Mouse (Mus musculus): ENCODE results near the gene Csf1. TPM values are rescaled to one million over a fixed set of nuclear protein-coding genes. Genes with fewer than 3 reads are reported as not detected.

Gene Csf1
- polyA plus RNA-seq (2014; fragmentation: Nextera tagmentation; extraction: Ambion mirVana) = 10.7 TPM in 2 replicates

DNA sequence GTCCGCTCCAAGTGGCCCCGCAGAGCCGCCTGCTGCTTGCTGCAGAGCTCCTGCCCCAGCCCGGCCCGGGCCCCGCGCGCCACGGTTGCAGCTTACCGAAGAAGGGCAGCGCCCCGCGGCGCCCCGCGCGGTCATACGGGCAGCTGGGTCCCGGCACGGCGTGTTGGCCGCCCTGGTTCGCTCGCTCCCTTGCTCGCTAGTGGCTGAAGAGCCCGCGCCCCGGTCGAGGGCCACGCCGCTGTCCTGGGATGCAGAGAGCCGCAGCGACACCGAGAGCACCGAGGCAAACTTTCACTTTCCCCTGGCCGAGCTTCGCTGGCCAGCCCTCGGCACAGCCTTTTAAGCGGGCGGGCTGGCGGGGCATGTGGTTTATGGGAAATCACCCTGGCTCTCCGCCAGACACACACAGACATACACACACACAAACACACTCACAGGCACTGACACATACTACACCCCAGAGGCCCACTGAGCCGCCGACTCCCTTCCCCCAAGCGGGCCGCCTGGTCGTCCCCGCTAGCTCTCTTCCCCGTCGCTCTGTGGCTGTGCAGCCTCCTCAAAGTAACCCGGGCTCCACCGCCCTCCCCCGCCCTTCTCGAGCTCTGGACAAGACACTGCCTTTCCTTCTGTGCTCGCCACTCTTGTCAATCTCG, at the start of gene Csf1:
Csf1 (minus strand) TSS at position 541 of the 653 bp plus-strand sequence.
- peak; percentile 65 for ATAC-seq (replicated peaks; ENCODE audit: low FRiP score)
- Histone ChIP-seq H3K27me3 (replicated peaks; ENCODE audit: control insufficient read depth, insufficient read depth, low read length) (peaks cover 28% of the 10 kb centered on the region), H3K27ac (ENCODE audit: low read depth, low read length) (peak within 1 kb of the TSS; percentile 75), H3K4me3 (ENCODE audit: low read depth, low read length) (peak within 1 kb of the TSS; percentile 76), H3K4me2 (peak within 1 kb of the TSS; percentile 89), H3K4me1 (replicated peaks; ENCODE audit: control insufficient read depth, insufficient read depth, low read length) (peaks cover 18% of the 10 kb centered on the region), H3K9me3 (ENCODE audit: control insufficient read depth, low read length) (no peaks in the 10 kb centered on the region), H3K36me3 (ENCODE audit: control insufficient read depth, insufficient read depth, low read length) (no peaks in the 10 kb centered on the region; the same call in 1 of the 2 replicates), H3K9ac (ENCODE audit: low read depth, low read length) (peak within 1 kb of the TSS; percentile 75)
- under 1% methylated on average over 56 of the region's 56 CpGs for WGBS
- DNase-seq (ENCODE audit: low spot score) = peak; percentile 76

DNA sequence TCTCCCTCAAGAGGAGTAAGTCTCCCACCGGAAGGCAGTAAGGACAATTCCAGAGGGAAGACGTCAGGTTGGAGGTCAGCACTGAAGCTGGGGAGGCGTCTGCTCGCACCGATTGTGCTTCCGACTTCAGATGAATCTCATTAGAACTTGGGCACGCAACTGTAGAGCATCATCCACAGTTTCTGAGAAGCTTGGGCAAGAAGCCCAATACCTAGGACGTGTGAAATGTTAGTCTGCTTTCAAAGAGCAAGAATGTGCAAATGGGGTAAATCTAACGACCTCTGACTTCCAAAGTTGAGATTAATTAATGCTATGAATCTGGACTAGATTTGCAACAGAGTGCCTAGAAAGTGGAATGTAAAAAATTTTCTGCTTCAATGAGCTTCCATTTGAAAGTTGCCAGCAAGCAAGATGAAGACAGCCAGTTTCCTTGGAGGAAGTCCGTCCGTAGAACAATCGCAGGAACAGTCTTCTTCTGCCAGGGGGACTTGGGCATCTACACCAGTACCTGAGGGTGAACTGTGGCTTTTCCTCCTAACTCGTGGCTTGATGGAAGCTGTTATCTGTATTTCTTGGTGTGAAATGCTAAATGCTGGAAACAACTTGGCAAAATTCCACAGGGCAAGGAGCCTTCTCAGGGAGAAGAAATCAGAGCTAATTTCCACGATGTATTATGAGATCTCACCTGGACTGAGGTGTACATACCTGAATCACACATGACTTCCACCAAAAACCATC, 47.9 kb upstream of the Csf1 start:
- Histone ChIP-seq H3K27me3 (replicated peaks; ENCODE audit: control insufficient read depth, insufficient read depth, low read length) (no peaks in the 10 kb centered on the region), H3K9ac (ENCODE audit: low read depth, low read length) (no peak overlapping the region), H3K4me3 (ENCODE audit: low read depth, low read length) (no peak overlapping the region), H3K27ac (ENCODE audit: low read depth, low read length) (no peak overlapping the region), H3K4me1 (replicated peaks; ENCODE audit: control insufficient read depth, insufficient read depth, low read length) (no peaks in the 10 kb centered on the region), H3K36me3 (ENCODE audit: control insufficient read depth, insufficient read depth, low read length) (no peaks in the 10 kb centered on the region), H3K9me3 (ENCODE audit: control insufficient read depth, low read length) (no peaks in the 10 kb centered on the region), H3K4me2 (no peak overlapping the region)
- ATAC-seq (replicated peaks; ENCODE audit: low FRiP score) (no peak), DNase-seq (ENCODE audit: low spot score) (no peak)
- WGBS = 57% methylated on average over 14 of the region's 14 CpGs

DNA sequence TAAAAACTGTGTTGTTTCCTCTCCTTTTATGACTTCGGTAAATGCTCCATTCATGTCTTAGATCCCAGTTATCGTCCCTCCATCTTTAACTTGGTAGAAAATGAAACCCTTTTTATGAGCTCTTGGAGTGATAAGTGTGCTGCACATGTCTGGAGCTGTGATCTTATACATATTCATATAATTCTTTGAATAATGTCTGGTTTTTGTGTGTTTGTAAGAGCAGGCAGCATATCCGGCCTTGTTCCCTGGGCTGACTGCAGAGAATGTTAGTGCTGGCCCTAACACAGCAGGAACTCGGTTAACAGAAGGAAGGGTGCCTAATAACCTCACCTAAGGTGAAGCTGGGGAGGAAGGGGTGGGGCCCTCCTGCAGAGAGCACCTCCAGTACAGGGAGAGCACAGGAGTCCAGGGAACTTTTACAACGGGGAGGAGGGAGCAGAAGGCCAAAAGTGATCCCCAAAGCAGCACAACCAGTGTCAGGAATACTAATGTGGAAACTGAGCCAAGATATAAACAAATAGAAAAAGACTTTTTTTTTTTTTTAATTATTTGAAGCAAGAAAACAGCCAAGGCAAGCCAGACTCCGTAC, 47.2 kb upstream of the Csf1 start:
- Histone ChIP-seq H3K27me3 (replicated peaks; ENCODE audit: control insufficient read depth, insufficient read depth, low read length) (no peaks in the 10 kb centered on the region), H3K4me1 (replicated peaks; ENCODE audit: control insufficient read depth, insufficient read depth, low read length) (no peaks in the 10 kb centered on the region), H3K9me3 (ENCODE audit: control insufficient read depth, low read length) (no peaks in the 10 kb centered on the region), H3K4me2 (no peak overlapping the region), H3K36me3 (ENCODE audit: control insufficient read depth, insufficient read depth, low read length) (no peaks in the 10 kb centered on the region), H3K9ac (ENCODE audit: low read depth, low read length) (no peak overlapping the region), H3K27ac (ENCODE audit: low read depth, low read length) (no peak overlapping the region), H3K4me3 (ENCODE audit: low read depth, low read length) (no peak overlapping the region)
- WGBS = 56% methylated on average over 6 of the region's 6 CpGs
- DNase-seq (ENCODE audit: low spot score) = no peak
- ATAC-seq (replicated peaks; ENCODE audit: low FRiP score) = no peak

GRCm38 (mm10) chr3:107806916-107807315, 46.6 kb upstream of the Csf1 start:
- Histone ChIP-seq H3K27ac (ENCODE audit: low read depth, low read length) (no peak overlapping the region), H3K4me1 (replicated peaks; ENCODE audit: control insufficient read depth, insufficient read depth, low read length) (peaks cover 3% of the 10 kb centered on the region; the same call in 1 of the 2 replicates), H3K9ac (ENCODE audit: low read depth, low read length) (no peak overlapping the region), H3K27me3 (replicated peaks; ENCODE audit: control insufficient read depth, insufficient read depth, low read length) (no peaks in the 10 kb centered on the region), H3K4me3 (ENCODE audit: low read depth, low read length) (no peak overlapping the region), H3K4me2 (no peak overlapping the region), H3K9me3 (ENCODE audit: control insufficient read depth, low read length) (no peaks in the 10 kb centered on the region), H3K36me3 (ENCODE audit: control insufficient read depth, insufficient read depth, low read length) (no peaks in the 10 kb centered on the region)
- ATAC-seq (replicated peaks; ENCODE audit: low FRiP score) = no peak
- 82% methylated on average over 1 of the region's 1 CpGs for WGBS
- DNase-seq (ENCODE audit: low spot score) = no peak

DNA sequence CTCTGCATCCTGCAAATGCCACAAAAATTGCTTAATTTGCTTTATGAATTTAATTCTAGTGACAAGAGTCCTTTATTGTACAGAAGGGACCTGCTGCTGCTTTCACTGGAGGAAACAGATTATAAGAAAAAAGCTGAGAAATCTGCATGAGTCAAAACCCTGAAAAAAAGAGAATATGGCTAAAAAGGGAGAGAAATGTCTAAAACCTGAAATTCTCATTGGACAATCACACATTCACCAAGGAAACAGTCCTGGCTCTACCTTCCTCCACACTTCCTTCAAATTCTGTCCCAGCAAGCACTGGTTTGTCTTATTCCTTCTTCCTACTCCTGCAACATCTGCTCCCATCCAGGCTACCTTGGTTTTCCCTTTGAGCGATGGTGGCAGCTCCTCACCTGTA, 44.5 kb upstream of the Csf1 start:
- Histone ChIP-seq H3K27ac (ENCODE audit: low read depth, low read length) (no peak overlapping the region), H3K9ac (ENCODE audit: low read depth, low read length) (no peak overlapping the region), H3K4me1 (replicated peaks; ENCODE audit: control insufficient read depth, insufficient read depth, low read length) (peaks cover 4% of the 10 kb centered on the region; the same call in 1 of the 2 replicates), H3K27me3 (replicated peaks; ENCODE audit: control insufficient read depth, insufficient read depth, low read length) (no peaks in the 10 kb centered on the region), H3K4me2 (no peak overlapping the region), H3K9me3 (ENCODE audit: control insufficient read depth, low read length) (no peaks in the 10 kb centered on the region), H3K36me3 (ENCODE audit: control insufficient read depth, insufficient read depth, low read length) (no peaks in the 10 kb centered on the region), H3K4me3 (ENCODE audit: low read depth, low read length) (no peak overlapping the region)
- ATAC-seq (replicated peaks; ENCODE audit: low FRiP score) = no peak
- 79% methylated on average over 1 of the region's 1 CpGs for WGBS
- no peak for DNase-seq (ENCODE audit: low spot score)

- Histone ChIP-seq H3K4me3 (ENCODE audit: low read depth, low read length) (no peak overlapping the region), H3K4me2 (no peak overlapping the region), H3K4me1 (replicated peaks; ENCODE audit: control insufficient read depth, insufficient read depth, low read length) (peaks cover 4% of the 10 kb centered on the region; the same call in 1 of the 2 replicates), H3K9ac (ENCODE audit: low read depth, low read length) (no peak overlapping the region), H3K27me3 (replicated peaks; ENCODE audit: control insufficient read depth, insufficient read depth, low read length) (no peaks in the 10 kb centered on the region), H3K27ac (ENCODE audit: low read depth, low read length) (peak overlapping the region; percentile 43), H3K36me3 (ENCODE audit: control insufficient read depth, insufficient read depth, low read length) (no peaks in the 10 kb centered on the region), H3K9me3 (ENCODE audit: control insufficient read depth, low read length) (no peaks in the 10 kb centered on the region)
- WGBS = 70% methylated on average over 8 of the region's 8 CpGs
- ATAC-seq (replicated peaks; ENCODE audit: low FRiP score) (no peak), DNase-seq (ENCODE audit: low spot score) (no peak)
These were observed 42.1 kb upstream of the Csf1 start for GRCm38 (mm10) chr3:107802185-107802946.

DNA sequence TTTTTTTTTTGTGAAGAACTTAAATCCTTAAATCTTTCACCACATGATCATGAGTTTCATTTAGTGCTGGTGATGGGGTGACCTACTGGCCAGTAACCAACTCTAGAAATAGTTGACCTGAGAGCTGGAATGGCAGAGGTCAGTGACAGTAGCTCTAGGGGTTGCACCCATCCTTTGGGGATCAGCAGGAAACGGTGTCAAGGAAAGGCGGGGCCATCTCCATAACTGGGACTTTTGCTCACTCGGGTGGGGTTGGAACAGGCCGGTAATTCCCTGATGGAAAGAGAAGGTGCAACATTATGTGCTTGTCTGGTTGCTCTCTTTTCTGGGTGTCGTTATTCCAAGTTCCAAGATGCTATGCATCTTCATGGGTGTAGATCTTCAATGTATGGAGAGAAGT, 38.7 kb upstream of the Csf1 start:
- DNase-seq (ENCODE audit: low spot score) (no peak), ATAC-seq (replicated peaks; ENCODE audit: low FRiP score) (no peak)
- no peaks in the 10 kb centered on the region for H3K36me3 ChIP-seq (ENCODE audit: control insufficient read depth, insufficient read depth, low read length)
- no peak overlapping the region for H3K27ac ChIP-seq (ENCODE audit: low read depth, low read length)
- H3K4me2 ChIP-seq = no peak overlapping the region
- WGBS = 86% methylated on average over 5 of the region's 5 CpGs
- no peak overlapping the region for H3K9ac ChIP-seq (ENCODE audit: low read depth, low read length)
- H3K27me3 ChIP-seq (replicated peaks; ENCODE audit: control insufficient read depth, insufficient read depth, low read length) = no peaks in the 10 kb centered on the region
- peaks cover 4% of the 10 kb centered on the region; the same call in 1 of the 2 replicates for H3K4me1 ChIP-seq (replicated peaks; ENCODE audit: control insufficient read depth, insufficient read depth, low read length)
- no peak overlapping the region for H3K4me3 ChIP-seq (ENCODE audit: low read depth, low read length)
- H3K9me3 ChIP-seq (ENCODE audit: control insufficient read depth, low read length) = no peaks in the 10 kb centered on the region

GRCm38 (mm10) chr3:107796191-107796983, 36.1 kb upstream of the Csf1 start:
- DNase-seq (ENCODE audit: low spot score) (no peak), ATAC-seq (replicated peaks; ENCODE audit: low FRiP score) (no peak)
- Histone ChIP-seq H3K4me1 (replicated peaks; ENCODE audit: control insufficient read depth, insufficient read depth, low read length) (0 out of 2 replicates have a peak, but pooled peaks cover 3% of the 10 kb centered on the region), H3K4me3 (ENCODE audit: low read depth, low read length) (no peak overlapping the region), H3K36me3 (ENCODE audit: control insufficient read depth, insufficient read depth, low read length) (no peaks in the 10 kb centered on the region), H3K27me3 (replicated peaks; ENCODE audit: control insufficient read depth, insufficient read depth, low read length) (no peaks in the 10 kb centered on the region), H3K9ac (ENCODE audit: low read depth, low read length) (no peak overlapping the region), H3K27ac (ENCODE audit: low read depth, low read length) (no peak overlapping the region), H3K4me2 (no peak overlapping the region), H3K9me3 (ENCODE audit: control insufficient read depth, low read length) (no peaks in the 10 kb centered on the region)
- WGBS = 49% methylated on average over 8 of the region's 8 CpGs
